Mouse (Mus musculus): ENCODE results near the gene Ccni. TPM values are rescaled to one million over a fixed set of nuclear protein-coding genes. Genes with fewer than 3 reads are reported as not detected.

Ccni gene
- total and polyA plus RNA-seq, 3 experiments, result 34.7 to 91.6 (median 82.1) TPM

GRCm38 (mm10) chr5:93206109-93207005 lies at the start of gene Ccni, which contains the start of gene 2010109A12Rik (continued):
- no peak for TF ChIP-seq CHD1 (IDR thresholded peaks at IDR 0.05; ENCODE audit: low read depth, low read length)

- dilution Hi-C loops (cut with MboI; ENCODE audit: extremely low pct_ligation_motif_present, extremely low pct_unique_long_range_greater_than_20kb, low sequenced_read_pairs) (no loop called here), in situ Hi-C loops (cut with MboI; ENCODE audit: low pct_ligation_motif_present, low pct_unique_long_range_greater_than_20kb, low sequenced_read_pairs) (no loop called here)
- TF ChIP-seq POLR2A (IDR thresholded peaks at IDR 0.05; ENCODE audit: low read depth, low read length) (no peak), JUN (IDR thresholded peaks at IDR 0.05; ENCODE audit: insufficient read depth, low read depth, low read length) (no peak; the same call in 1 of the 2 replicates), CTCF (conservative IDR thresholded peaks at IDR 0.05 in 1 of 2, IDR thresholded peaks at IDR 0.05 in 1 of 2; ENCODE audit: low read depth in 2 of 2, low read length in 2 of 2) (no peak), ZMIZ1 (IDR thresholded peaks at IDR 0.05; ENCODE audit: low read depth, low read length) (no peak), EP300 (IDR thresholded peaks at IDR 0.05; ENCODE audit: low read length) (peak; percentile 69), IRF4 (IDR thresholded peaks at IDR 0.05; ENCODE audit: low read depth, low read length) (peak; percentile 81)
- Histone ChIP-seq H3K36me3 (replicated peaks in 1 of 2; ENCODE audit: control insufficient read depth in 1 of 2, insufficient read depth in 1 of 2, low read length in 1 of 2) (no peaks in the 10 kb centered on the region), H3K27ac (ENCODE audit: insufficient read depth, low read depth) (no peak overlapping the region), H3K79me2 (replicated peaks; ENCODE audit: control insufficient read depth, extremely low read depth, insufficient read depth, poor library complexity, severe bottlenecking) (no peaks in the 10 kb centered on the region), H3K27me3 (replicated peaks) (no peaks in the 10 kb centered on the region), H3K4me3 (replicated peaks in 1 of 3; ENCODE audit: low read depth in 2 of 3, low read length in 2 of 3, poor library complexity in 1 of 3) (no peak overlapping the region), H3K9ac (ENCODE audit: insufficient read depth, low read depth) (no peak overlapping the region), H3K9me3 (replicated peaks; ENCODE audit: low read length) (peaks cover 8% of the 10 kb centered on the region), H3K4me2 (ENCODE audit: insufficient read depth, low read depth, poor library complexity, severe bottlenecking) (no peak overlapping the region), H3K4me1 (ENCODE audit: control insufficient read depth in 1 of 2, insufficient read depth in 2 of 2) (peaks cover 0 to 11% of the 10 kb centered on the region in 2 experiments; a peak in 1 of 4 replicates)
- no peak for DNase-seq (ENCODE audit: extremely low read depth)
Measured at GRCm38 (mm10) chr5:93255759-93256265, 49.5 kb upstream of the Ccni start.

GRCm38 (mm10) chr5:93251001-93251760 lies 44.9 kb upstream of the Ccni start:
- no peak overlapping the region for H3K4me3 ChIP-seq (replicated peaks in 1 of 3; ENCODE audit: low read depth in 2 of 3, low read length in 2 of 3, poor library complexity in 1 of 3)
- DNase-seq (ENCODE audit: extremely low read depth), result no peak
- no peaks in the 10 kb centered on the region for H3K27me3 ChIP-seq (replicated peaks)
- H3K9ac ChIP-seq (ENCODE audit: insufficient read depth, low read depth), result no peak overlapping the region
- TF ChIP-seq CHD1 (IDR thresholded peaks at IDR 0.05; ENCODE audit: low read depth, low read length), result no peak
- TF ChIP-seq MEF2A (IDR thresholded peaks at IDR 0.05; ENCODE audit: borderline replicate concordance, low read depth, low read length), result no peak
- TF ChIP-seq POLR2AphosphoS2 (IDR thresholded peaks at IDR 0.05; ENCODE audit: low read depth, low read length), result no peak
- no peak for TF ChIP-seq GABPA (IDR thresholded peaks at IDR 0.05; ENCODE audit: insufficient replicate concordance, low read depth, low read length)
- no peak for TF ChIP-seq JUND (conservative IDR thresholded peaks at IDR 0.05; ENCODE audit: low read depth, low read length)
- TF ChIP-seq UBTF (IDR thresholded peaks at IDR 0.05; ENCODE audit: low read depth, low read length), result no peak
- peaks cover 0 to 5% of the 10 kb centered on the region in 2 experiments; a peak in 1 of 4 replicates for H3K4me1 ChIP-seq (ENCODE audit: control insufficient read depth in 1 of 2, insufficient read depth in 2 of 2)
- H3K27ac ChIP-seq (ENCODE audit: insufficient read depth, low read depth), result no peak overlapping the region
- H3K9me3 ChIP-seq (replicated peaks; ENCODE audit: low read length), result peaks cover 8% of the 10 kb centered on the region
- H3K79me2 ChIP-seq (replicated peaks; ENCODE audit: control insufficient read depth, extremely low read depth, insufficient read depth, poor library complexity, severe bottlenecking), result no peaks in the 10 kb centered on the region
- dilution Hi-C loops (cut with MboI; ENCODE audit: extremely low pct_ligation_motif_present, extremely low pct_unique_long_range_greater_than_20kb, low sequenced_read_pairs) (no loop called here), in situ Hi-C loops (cut with MboI; ENCODE audit: low pct_ligation_motif_present, low pct_unique_long_range_greater_than_20kb, low sequenced_read_pairs) (no loop called here)
- H3K36me3 ChIP-seq (replicated peaks in 1 of 2; ENCODE audit: control insufficient read depth in 1 of 2, insufficient read depth in 1 of 2, low read length in 1 of 2), result no peaks in the 10 kb centered on the region
- H3K4me2 ChIP-seq (ENCODE audit: insufficient read depth, low read depth, poor library complexity, severe bottlenecking), result no peak overlapping the region

Data from CH12.LX (cell line).